Mouse (Mus musculus) right cerebral cortex, postnatal 36 days (tissue): ENCODE measurements around the gene Kif3a.
A peak's percentile ranks its signal among the peaks of the same experiment; 100 is the strongest.

Experiments used
- DNase-seq, 2 experiments: peaks; one replicate each; pipeline ENCODE4 v3.0.0; 2022; ENCODE audit warnings: low spot score in 2 of 2, mixed read lengths in 1 of 2

Kif3a gene

GRCm38 (mm10) chr11:53616748-53617558, 49.8 kb downstream of the Kif3a start:
- no peak for DNase-seq

GRCm38 (mm10) chr11:53617562-53618109, 50.5 kb downstream of the Kif3a start:
- DNase-seq = no peak

GRCm38 (mm10) chr11:53618619-53619198, 51.5 kb downstream of the Kif3a start, which contains the start of gene Il4:
TSS of gene Il4 (minus strand) at chr11:53618669.
- DNase-seq = no peak

GRCm38 (mm10) chr11:53619428-53619827, 52.2 kb downstream of the Kif3a start:
- no peak for DNase-seq

- no peak for DNase-seq
Observed at GRCm38 (mm10) chr11:53620094-53620493, 52.9 kb downstream of the Kif3a start.

GRCm38 (mm10) chr11:53621582-53622439, 54.6 kb downstream of the Kif3a start:
- DNase-seq = no peak

GRCm38 (mm10) chr11:53622440-53622806, 55.2 kb downstream of the Kif3a start:
- no peak for DNase-seq

- no peak for DNase-seq
Observed at GRCm38 (mm10) chr11:53623573-53623972, 56.4 kb downstream of the Kif3a start.

- DNase-seq = no peak
Observed at GRCm38 (mm10) chr11:53624124-53624523, 56.9 kb downstream of the Kif3a start.

GRCm38 (mm10) chr11:53626802-53627373, 59.7 kb downstream of the Kif3a start:
- DNase-seq = no peak

GRCm38 (mm10) chr11:53627859-53628258, 60.7 kb downstream of the Kif3a start:
- DNase-seq = peak; percentile 60 to 62

GRCm38 (mm10) chr11:53632122-53632733, 65.0 kb downstream of the Kif3a start:
- DNase-seq = no peak

GRCm38 (mm10) chr11:53633644-53634043, 66.5 kb downstream of the Kif3a start:
- DNase-seq = no peak

GRCm38 (mm10) chr11:53634556-53634955, 67.4 kb downstream of the Kif3a start, which contains the start of gene Il13:
TSS of gene Il13 (minus strand) at chr11:53634702.
- DNase-seq = no peak

- no peak for DNase-seq
Observed at GRCm38 (mm10) chr11:53635590-53636182, 68.5 kb downstream of the Kif3a start.

- DNase-seq = peak in 1 of 2 experiments; percentile 14
Observed at GRCm38 (mm10) chr11:53636183-53636646, 69.0 kb downstream of the Kif3a start.

- no peak for DNase-seq
Observed at GRCm38 (mm10) chr11:53637046-53637802, 70.0 kb downstream of the Kif3a start.

GRCm38 (mm10) chr11:53637803-53638260, 70.7 kb downstream of the Kif3a start:
- DNase-seq = no peak

- no peak for DNase-seq
Observed at GRCm38 (mm10) chr11:53642744-53643279, 75.6 kb downstream of the Kif3a start.
